Mouse (Mus musculus): Measurements from ENCODE around the gene Raph1. TPM values are rescaled to one million over a fixed set of nuclear protein-coding genes. Genes with fewer than 3 reads are reported as not detected.
"Not testable (repeated sequence)": the region's sequence is repeated elsewhere in the genome, so short reads cannot be mapped to it uniquely, and the experiment has no call there.

The Raph1 gene
- polyA plus RNA-seq, 1 experiment from 2014 or later, result 22.6 TPM

DNA sequence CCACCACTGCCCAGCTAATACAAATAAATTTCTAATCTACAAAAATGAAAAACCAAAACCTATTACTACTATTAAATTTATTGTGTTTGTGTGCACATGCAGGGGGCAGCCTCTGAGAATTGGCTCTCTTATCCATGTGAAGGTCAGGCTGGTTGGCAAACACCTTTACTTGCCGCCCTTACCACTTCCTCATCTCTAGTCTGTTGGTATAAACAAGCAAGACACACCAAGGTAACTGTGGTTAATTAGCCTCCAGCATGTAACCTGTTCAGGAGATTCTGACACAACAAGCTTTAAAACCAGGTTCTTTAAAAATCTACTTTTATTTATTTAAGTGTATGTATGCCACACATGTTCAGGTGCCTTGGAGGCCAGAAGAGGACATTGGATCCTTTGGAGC, 84.0 kb downstream of the Raph1 start:
- Histone ChIP-seq H3K9me3 (ENCODE audit: control insufficient read depth, low read length) (no peaks in the 10 kb centered on the region), H3K4me2 (no peak overlapping the region), H3K27me3 (ENCODE audit: control insufficient read depth, insufficient read depth, low read length) (no peaks in the 10 kb centered on the region), H3K4me1 (ENCODE audit: control insufficient read depth, insufficient read depth, low read length) (no peaks in the 10 kb centered on the region), H3K36me3 (ENCODE audit: control insufficient read depth, insufficient read depth, low read length) (peaks cover 6% of the 10 kb centered on the region; the same call in 1 of the 2 replicates), H3K27ac (ENCODE audit: low read depth, low read length) (no peak overlapping the region), H3K4me3 (ENCODE audit: low read depth, low read length) (no peak overlapping the region), H3K9ac (ENCODE audit: low read length) (no peak overlapping the region)
- no peak for ATAC-seq (ENCODE audit: low FRiP score)
- 100% methylated on average over 1 of the region's 1 CpGs for WGBS
- DNase-seq (ENCODE audit: low spot score, missing footprints), result no peak

- H3K27me3 ChIP-seq (ENCODE audit: control insufficient read depth, insufficient read depth, low read length), result no peaks in the 10 kb centered on the region
- H3K4me1 ChIP-seq (ENCODE audit: control insufficient read depth, insufficient read depth, low read length), result no peaks in the 10 kb centered on the region
- no peak for ATAC-seq (ENCODE audit: low FRiP score)
- peaks cover 10% of the 10 kb centered on the region for H3K36me3 ChIP-seq (ENCODE audit: control insufficient read depth, insufficient read depth, low read length)
- DNase-seq (ENCODE audit: low spot score, missing footprints), result no peak
- WGBS, result 89% methylated on average over 1 of the region's 1 CpGs
- no peaks in the 10 kb centered on the region for H3K9me3 ChIP-seq (ENCODE audit: control insufficient read depth, low read length)
- H3K4me2 ChIP-seq, result no peak overlapping the region
- H3K9ac ChIP-seq (ENCODE audit: low read length), result no peak overlapping the region
- H3K4me3 ChIP-seq (ENCODE audit: low read depth, low read length), result no peak overlapping the region
- no peak overlapping the region for H3K27ac ChIP-seq (ENCODE audit: low read depth, low read length)
Measured at GRCm38 (mm10) chr1:60481561-60481960, 85.3 kb downstream of the Raph1 start.

GRCm38 (mm10) chr1:60470541-60470940, 96.4 kb downstream of the Raph1 start:
- ATAC-seq (ENCODE audit: low FRiP score) (no peak), DNase-seq (ENCODE audit: low spot score, missing footprints) (no peak)
- no peak overlapping the region for H3K4me2 ChIP-seq
- no peak overlapping the region for H3K4me3 ChIP-seq (ENCODE audit: low read depth, low read length)
- no peaks in the 10 kb centered on the region for H3K9me3 ChIP-seq (ENCODE audit: control insufficient read depth, low read length)
- 89% methylated on average over 7 of the region's 7 CpGs for WGBS
- H3K27ac ChIP-seq (ENCODE audit: low read depth, low read length), result no peak overlapping the region
- H3K36me3 ChIP-seq (ENCODE audit: control insufficient read depth, insufficient read depth, low read length), result peaks cover 7% of the 10 kb centered on the region
- H3K4me1 ChIP-seq (ENCODE audit: control insufficient read depth, insufficient read depth, low read length), result no peaks in the 10 kb centered on the region
- H3K27me3 ChIP-seq (ENCODE audit: control insufficient read depth, insufficient read depth, low read length), result no peaks in the 10 kb centered on the region
- H3K9ac ChIP-seq (ENCODE audit: low read length), result no peak overlapping the region

DNA sequence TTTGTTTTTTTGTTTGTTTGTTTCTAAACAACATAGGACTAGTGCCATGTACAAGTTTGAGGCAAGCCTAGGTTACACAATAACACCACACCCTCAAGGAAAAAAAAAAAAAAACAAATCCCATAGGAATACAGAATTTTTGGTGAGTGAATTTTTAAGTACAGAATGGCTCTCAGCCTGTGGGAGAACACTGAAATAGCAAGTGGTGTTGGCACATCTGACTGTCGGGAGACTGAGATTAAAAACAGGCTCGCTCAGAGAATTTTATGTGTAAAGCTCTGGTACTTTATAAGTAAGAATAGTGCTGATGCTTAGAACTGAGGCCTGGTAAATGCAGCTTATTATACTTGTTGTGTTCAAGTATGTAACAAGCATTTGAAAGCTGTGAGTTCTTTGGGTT, 97.4 kb downstream of the Raph1 start:
- DNase-seq (ENCODE audit: low spot score, missing footprints), result no peak
- Histone ChIP-seq H3K4me1 (ENCODE audit: control insufficient read depth, insufficient read depth, low read length) (no peaks in the 10 kb centered on the region), H3K9me3 (ENCODE audit: control insufficient read depth, low read length) (no peaks in the 10 kb centered on the region), H3K4me2 (no peak overlapping the region), H3K27ac (ENCODE audit: low read depth, low read length) (no peak overlapping the region), H3K36me3 (ENCODE audit: control insufficient read depth, insufficient read depth, low read length) (peaks cover 7% of the 10 kb centered on the region), H3K27me3 (ENCODE audit: control insufficient read depth, insufficient read depth, low read length) (no peaks in the 10 kb centered on the region), H3K4me3 (ENCODE audit: low read depth, low read length) (no peak overlapping the region), H3K9ac (ENCODE audit: low read length) (no peak overlapping the region)
- WGBS, result 95% methylated on average over 2 of the region's 2 CpGs
- ATAC-seq (ENCODE audit: low FRiP score), result no peak

GRCm38 (mm10) chr1:60460623-60461022, 106.3 kb downstream of the Raph1 start:
- H3K27ac ChIP-seq (ENCODE audit: low read depth, low read length), result no peak overlapping the region
- no peaks in the 10 kb centered on the region for H3K4me1 ChIP-seq (ENCODE audit: control insufficient read depth, insufficient read depth, low read length)
- H3K9ac ChIP-seq (ENCODE audit: low read length), result no peak overlapping the region
- WGBS, result 91% methylated on average over 1 of the region's 1 CpGs
- no peaks in the 10 kb centered on the region for H3K27me3 ChIP-seq (ENCODE audit: control insufficient read depth, insufficient read depth, low read length)
- no peak overlapping the region for H3K4me2 ChIP-seq
- DNase-seq (ENCODE audit: low spot score, missing footprints) (no peak), ATAC-seq (ENCODE audit: low FRiP score) (no peak)
- no peak overlapping the region for H3K4me3 ChIP-seq (ENCODE audit: low read depth, low read length)
- H3K9me3 ChIP-seq (ENCODE audit: control insufficient read depth, low read length), result no peaks in the 10 kb centered on the region
- no peaks in the 10 kb centered on the region for H3K36me3 ChIP-seq (ENCODE audit: control insufficient read depth, insufficient read depth, low read length)

DNA sequence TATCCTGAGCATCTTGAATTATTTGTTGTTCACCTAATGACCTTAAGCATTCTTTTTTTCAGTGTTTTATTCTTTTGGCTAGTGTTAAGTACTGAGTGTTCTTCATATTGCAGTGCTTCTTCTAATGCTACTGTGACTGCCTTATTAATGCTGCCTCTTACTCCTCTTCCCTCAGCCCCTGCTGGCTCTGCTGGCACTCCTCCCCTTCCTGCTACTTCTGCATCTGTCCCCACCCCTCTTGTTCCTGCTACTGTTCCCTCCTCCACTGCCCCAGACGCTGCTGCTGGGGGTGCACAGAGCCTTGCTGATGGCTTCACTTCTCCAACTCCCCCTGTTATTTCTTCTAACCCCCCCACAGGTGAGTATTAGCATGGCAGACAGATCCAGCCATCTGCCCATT, 117.0 kb downstream of the Raph1 start:
- no peak for DNase-seq (ENCODE audit: low spot score, missing footprints)
- no peaks in the 10 kb centered on the region for H3K4me1 ChIP-seq (ENCODE audit: control insufficient read depth, insufficient read depth, low read length)
- H3K9ac ChIP-seq (ENCODE audit: low read length), result no peak overlapping the region
- H3K4me3 ChIP-seq (ENCODE audit: low read depth, low read length), result no peak overlapping the region
- ATAC-seq (ENCODE audit: low FRiP score), result no peak
- WGBS, result 69% methylated on average over 1 of the region's 1 CpGs
- H3K4me2 ChIP-seq, result no peak overlapping the region
- H3K27ac ChIP-seq (ENCODE audit: low read depth, low read length), result no peak overlapping the region
- no peaks in the 10 kb centered on the region; the same call in 1 of the 2 replicates for H3K36me3 ChIP-seq (ENCODE audit: control insufficient read depth, insufficient read depth, low read length)
- no peaks in the 10 kb centered on the region for H3K9me3 ChIP-seq (ENCODE audit: control insufficient read depth, low read length)
- H3K27me3 ChIP-seq (ENCODE audit: control insufficient read depth, insufficient read depth, low read length), result no peaks in the 10 kb centered on the region

DNA sequence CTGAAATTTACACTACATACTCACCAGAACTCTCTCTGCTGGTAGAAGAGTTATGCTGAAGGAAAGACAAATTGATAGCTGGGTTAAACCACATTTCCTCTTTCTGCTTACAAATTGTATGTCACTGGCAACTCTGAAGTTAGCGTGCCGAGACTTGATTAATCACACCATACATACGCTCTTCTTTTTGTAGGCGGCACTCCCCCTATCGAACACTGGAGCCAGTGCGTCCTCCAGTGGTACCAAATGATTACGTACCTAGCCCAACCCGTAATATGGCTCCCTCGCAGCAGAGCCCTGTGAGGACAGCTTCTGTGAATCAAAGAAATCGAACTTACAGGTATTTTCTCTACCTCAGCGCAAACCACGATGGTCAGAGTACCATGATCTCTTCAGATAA, 119.8 kb downstream of the Raph1 start:
- H3K27me3 ChIP-seq (ENCODE audit: control insufficient read depth, insufficient read depth, low read length), result no peaks in the 10 kb centered on the region
- H3K27ac ChIP-seq (ENCODE audit: low read depth, low read length), result no peak overlapping the region
- 92% methylated on average over 12 of the region's 12 CpGs for WGBS
- no peak overlapping the region for H3K9ac ChIP-seq (ENCODE audit: low read length)
- no peak overlapping the region for H3K4me3 ChIP-seq (ENCODE audit: low read depth, low read length)
- DNase-seq (ENCODE audit: low spot score, missing footprints), result no peak
- no peaks in the 10 kb centered on the region for H3K4me1 ChIP-seq (ENCODE audit: control insufficient read depth, insufficient read depth, low read length)
- no peak overlapping the region for H3K4me2 ChIP-seq
- H3K36me3 ChIP-seq (ENCODE audit: control insufficient read depth, insufficient read depth, low read length), result no peaks in the 10 kb centered on the region; the same call in 1 of the 2 replicates
- no peaks in the 10 kb centered on the region for H3K9me3 ChIP-seq (ENCODE audit: control insufficient read depth, low read length)
- no peak for ATAC-seq (ENCODE audit: low FRiP score)

DNA sequence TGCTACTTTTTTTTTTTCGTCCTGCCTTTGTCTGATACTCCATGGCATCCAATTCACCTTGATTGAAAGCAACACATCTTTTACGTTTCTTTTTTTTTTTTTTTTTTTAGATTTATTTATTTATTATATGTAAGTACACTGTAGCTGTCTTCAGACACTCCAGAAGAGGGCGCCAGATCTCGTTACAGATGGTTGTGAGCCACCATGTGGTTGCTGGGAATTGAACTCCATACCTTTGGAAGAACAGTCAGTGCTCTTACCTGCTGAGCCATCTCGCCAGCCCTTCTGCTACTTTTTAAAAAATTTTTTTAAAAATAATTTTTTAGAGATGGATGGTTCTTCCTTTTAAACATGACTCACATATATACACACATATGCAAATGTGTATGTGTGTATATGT, 125.5 kb downstream of the Raph1 start:
- 82% methylated on average over 5 of the region's 5 CpGs for WGBS
- not testable (repeated sequence) for ATAC-seq (ENCODE audit: low FRiP score); DNase-seq (ENCODE audit: low spot score, missing footprints); H3K4me3 ChIP-seq (ENCODE audit: low read depth, low read length); H3K4me2 ChIP-seq; H3K4me1 ChIP-seq (ENCODE audit: control insufficient read depth, insufficient read depth, low read length); H3K27ac ChIP-seq (ENCODE audit: low read depth, low read length); H3K9ac ChIP-seq (ENCODE audit: low read length); H3K9me3 ChIP-seq (ENCODE audit: control insufficient read depth, low read length); H3K36me3 ChIP-seq (ENCODE audit: control insufficient read depth, insufficient read depth, low read length); H3K27me3 ChIP-seq (ENCODE audit: control insufficient read depth, insufficient read depth, low read length)

DNA sequence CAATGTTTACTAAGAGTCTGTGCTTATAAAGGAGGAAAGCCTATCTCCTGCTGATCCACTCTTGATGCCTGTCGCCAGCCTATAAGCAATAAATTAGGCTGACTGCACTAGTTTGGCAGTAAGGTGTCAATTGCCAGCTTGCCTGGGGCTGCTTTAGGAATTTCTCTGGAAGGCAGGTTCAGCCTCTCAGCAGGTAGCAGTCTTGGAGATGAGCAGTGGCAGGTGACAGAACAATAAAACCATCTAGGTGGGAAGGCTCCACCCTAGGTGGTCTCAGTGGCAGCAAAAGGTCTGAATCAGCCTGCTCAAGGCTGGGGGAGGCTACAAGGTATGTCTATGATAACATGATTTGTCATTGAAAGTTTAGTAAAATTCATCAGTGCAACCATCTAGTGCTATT, 134.4 kb downstream of the Raph1 start:
- ATAC-seq (ENCODE audit: low FRiP score) (no peak), DNase-seq (ENCODE audit: low spot score, missing footprints) (no peak)
- Histone ChIP-seq H3K9me3 (ENCODE audit: control insufficient read depth, low read length) (no peaks in the 10 kb centered on the region), H3K36me3 (ENCODE audit: control insufficient read depth, insufficient read depth, low read length) (no peaks in the 10 kb centered on the region; the same call in 1 of the 2 replicates), H3K9ac (ENCODE audit: low read length) (no peak overlapping the region), H3K27me3 (ENCODE audit: control insufficient read depth, insufficient read depth, low read length) (no peaks in the 10 kb centered on the region), H3K4me1 (ENCODE audit: control insufficient read depth, insufficient read depth, low read length) (no peaks in the 10 kb centered on the region), H3K4me3 (ENCODE audit: low read depth, low read length) (no peak overlapping the region), H3K4me2 (no peak overlapping the region), H3K27ac (ENCODE audit: low read depth, low read length) (no peak overlapping the region)
- WGBS, result 12% methylated on average over 1 of the region's 1 CpGs

Measured in midbrain, embryonic 11.5 days (tissue).